Mouse (Mus musculus): ENCODE measurements around the gene Gm20716.

- TF ChIP-seq CTCF (IDR thresholded peaks at IDR 0.05; ENCODE audit: borderline replicate concordance, extremely low read depth, insufficient read depth, insufficient read length) (no peak), POLR2A (IDR thresholded peaks at IDR 0.05; ENCODE audit: borderline replicate concordance, extremely low read depth, insufficient read depth, insufficient read length, poor library complexity, severe bottlenecking) (no peak)
Measured at GRCm38 (mm10) chr2:168243278-168243677, 13.1 kb upstream of the Gm20716 start.

Data from brain, embryonic 14.5 days (tissue).